Mouse (Mus musculus) hindbrain, embryonic 11.5 days (tissue): ENCODE results near the gene Fabp3. TPM values are rescaled to one million over a fixed set of nuclear protein-coding genes. Genes with fewer than 3 reads are reported as not detected.

Source experiments
- ATAC-seq: fragments of 200-750 bp; cut with Nextera tagmentation; 2 replicates; pipeline ENCODE4 v1.8.0; 2017; ENCODE audit warnings: mild to moderate bottlenecking, moderate TSS enrichment, moderate library complexity; ENCODE audit not compliant: low FRiP score
- DNase-seq: peaks from one replicate; pipeline ENCODE4 v3.0.0-alpha.2; 2015; ENCODE audit warnings: low spot score
- H3K27ac ChIP-seq: fragments of 300-500 bp; sonication (generic); 2 replicates; pipeline ENCODE4 v1.5.1; 2014; ENCODE audit warnings: mild to moderate bottlenecking, low read depth, low read length
- H3K27me3 ChIP-seq: fragments of 300-500 bp; sonication (generic); 2 replicates; pipeline ENCODE4 v1.6.1; 2014; ENCODE audit warnings: mild to moderate bottlenecking, low read length, moderate library complexity, mixed read lengths; ENCODE audit not compliant: control insufficient read depth, insufficient read depth
- H3K36me3 ChIP-seq: fragments of 300-500 bp; sonication (generic); 2 replicates; pipeline ENCODE4 v1.6.1; 2014; ENCODE audit warnings: mild to moderate bottlenecking, low read length, moderate library complexity, mixed read lengths; ENCODE audit not compliant: control insufficient read depth, insufficient read depth
- H3K4me1 ChIP-seq: fragments of 300-500 bp; sonication (generic); replicated peaks from 2 replicates; pipeline ENCODE4 v1.6.1; 2014; ENCODE audit warnings: low read length, mixed read lengths; ENCODE audit not compliant: control insufficient read depth, insufficient read depth
- H3K4me2 ChIP-seq: fragments of 300-500 bp; sonication (generic); replicated peaks from 2 replicates; pipeline ENCODE4 v1.6.1; 2014; ENCODE audit warnings: mild to moderate bottlenecking, low read depth, low read length
- H3K4me3 ChIP-seq: fragments of 300-500 bp; sonication (generic); 2 replicates; pipeline ENCODE4 v1.5.1; 2014; ENCODE audit warnings: low read depth, low read length
- H3K9ac ChIP-seq: fragments of 300-500 bp; sonication (generic); 2 replicates; pipeline ENCODE4 v1.6.1; 2014; ENCODE audit warnings: low read depth, low read length
- H3K9me3 ChIP-seq: fragments of 300-500 bp; sonication (generic); 2 replicates; pipeline ENCODE4 v1.6.1; 2016; ENCODE audit warnings: low read length; ENCODE audit not compliant: control insufficient read depth
- WGBS: fragments of 180-500 bp; shearing (Covaris S2); extraction: QIAGEN DNeasy Blood & Tissue Kit; methylation state at CpG from one replicate; pipeline ENCODE4 v1.1.7; 2014; 5-methylcytosine and 5-hydroxymethylcytosine counted together
- polyA plus RNA-seq: library from polyadenylated mRNA; unstranded; fragments of >200 nt; fragmentation: Nextera tagmentation; extraction: Ambion mirVana; gene quantifications from 2 replicates; pipeline ENCODE4 v1.2.1, GENCODE M21; 2014

Gene Fabp3
- polyA plus RNA-seq = 27.7 and 29.4 TPM in 2 replicates

DNA sequence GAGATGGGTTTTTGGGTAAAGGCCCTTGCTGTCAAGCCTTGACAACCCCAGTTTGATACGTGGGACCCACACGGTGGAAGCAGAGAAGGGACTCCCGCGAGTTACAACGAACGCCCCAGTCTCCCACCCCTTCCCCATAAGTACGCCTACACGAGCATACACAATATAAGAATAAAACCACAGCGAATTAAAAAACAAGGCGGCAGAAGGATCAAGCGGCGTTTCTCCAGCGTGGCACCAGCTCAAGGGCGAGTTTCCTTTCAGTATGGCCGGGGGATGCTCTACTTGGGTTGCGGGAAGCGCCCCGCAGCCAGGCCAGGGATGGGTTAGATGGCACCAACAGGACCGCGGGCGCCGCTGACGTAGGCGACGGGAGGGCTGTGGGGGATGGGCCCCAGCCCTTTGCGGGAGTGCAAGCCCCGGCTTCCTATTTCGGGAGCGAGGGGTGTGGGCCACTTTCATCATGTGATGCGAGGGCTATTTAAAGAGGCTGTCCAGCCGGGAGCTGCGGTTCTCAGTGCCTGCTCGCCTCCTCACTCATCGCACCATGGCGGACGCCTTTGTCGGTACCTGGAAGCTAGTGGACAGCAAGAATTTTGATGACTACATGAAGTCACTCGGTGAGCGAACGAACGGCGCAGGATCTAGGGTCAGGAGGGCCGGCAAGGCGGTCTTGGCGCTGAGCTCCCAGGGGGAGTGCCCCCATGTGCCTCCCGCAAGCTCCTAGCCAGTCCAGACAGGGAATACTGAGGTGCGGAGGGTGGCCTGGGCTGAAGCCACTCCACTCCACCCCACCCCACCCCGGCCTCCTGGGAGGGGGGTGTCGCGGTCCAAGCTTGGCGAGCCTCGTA lies at the start of gene Fabp3, which contains the start of gene Gm10570:
TSS of gene Fabp3 (plus strand) at position 365 of the 851 bp plus-strand sequence.
TSS of gene Gm10570 (minus strand) at position 444 of the 851 bp plus-strand sequence.
- peak within 1 kb of the TSS; percentile 38; the same call in 1 of the 2 replicates for H3K9ac ChIP-seq
- H3K4me3 ChIP-seq = peak within 1 kb of the TSS; percentile 45
- H3K4me2 ChIP-seq = peak within 1 kb of the TSS; percentile 88
- H3K27ac ChIP-seq = no peak within 1 kb of the TSS
- H3K4me1 ChIP-seq = peaks cover 2% of the 10 kb centered on the region; the same call in 1 of the 2 replicates
- WGBS = under 1% methylated on average over 52 of the region's 52 CpGs
- ATAC-seq = peak; percentile 74
- DNase-seq = peak; percentile 78
- no peaks in the 10 kb centered on the region for H3K36me3 ChIP-seq
- no peaks in the 10 kb centered on the region for H3K9me3 ChIP-seq
- peaks cover 37% of the 10 kb centered on the region for H3K27me3 ChIP-seq

DNA sequence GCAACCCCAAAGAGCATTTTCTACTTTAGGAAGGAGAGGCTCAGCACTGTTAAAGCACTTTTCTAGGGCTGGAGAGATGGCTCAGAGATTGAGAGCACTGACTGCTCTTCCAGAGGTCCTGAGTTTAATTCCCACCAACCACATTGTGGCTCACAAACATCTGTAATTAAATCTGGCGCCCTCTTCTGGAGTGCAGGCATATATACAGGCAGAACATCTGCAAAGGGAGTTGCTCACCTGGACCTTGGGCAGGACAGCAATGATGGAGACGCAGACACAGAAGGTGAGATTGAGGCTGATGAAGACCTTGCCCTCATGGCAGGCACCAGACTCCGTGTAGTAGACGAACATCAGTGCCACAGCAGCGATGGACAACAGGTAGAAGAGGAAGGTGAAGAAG lies 48.0 kb upstream of the Fabp3 start:
- 36% methylated on average over 5 of the region's 5 CpGs for WGBS
- Histone ChIP-seq H3K27ac (no peak overlapping the region), H3K9ac (no peak overlapping the region), H3K4me1 (peaks cover 4% of the 10 kb centered on the region; the same call in 1 of the 2 replicates), H3K4me3 (no peak overlapping the region), H3K9me3 (no peaks in the 10 kb centered on the region), H3K27me3 (no peaks in the 10 kb centered on the region), H3K36me3 (peaks cover 12% of the 10 kb centered on the region; the same call in 1 of the 2 replicates), H3K4me2 (no peak overlapping the region)
- no peak for ATAC-seq
- DNase-seq = no peak

DNA sequence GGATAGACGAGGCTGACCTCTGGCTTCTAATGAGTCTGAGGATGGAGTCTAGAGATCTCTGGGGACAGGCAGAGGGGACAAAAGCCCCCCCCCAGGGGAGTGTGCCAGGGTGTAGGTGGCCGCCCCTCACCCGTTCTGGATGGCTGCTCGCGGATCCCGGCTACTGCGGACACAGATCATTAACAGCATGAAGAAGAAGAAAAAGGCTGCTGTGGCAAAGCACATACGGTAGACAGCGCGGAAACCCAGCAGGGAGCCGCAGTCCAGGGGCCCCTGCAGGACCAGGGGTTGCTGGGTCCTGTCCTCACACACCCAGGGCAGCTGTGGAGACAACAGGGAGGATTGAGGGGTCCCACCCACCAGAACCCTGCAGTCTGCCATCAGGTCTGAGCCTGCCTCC lies 44.3 kb upstream of the Fabp3 start:
- no peak for DNase-seq

DNA sequence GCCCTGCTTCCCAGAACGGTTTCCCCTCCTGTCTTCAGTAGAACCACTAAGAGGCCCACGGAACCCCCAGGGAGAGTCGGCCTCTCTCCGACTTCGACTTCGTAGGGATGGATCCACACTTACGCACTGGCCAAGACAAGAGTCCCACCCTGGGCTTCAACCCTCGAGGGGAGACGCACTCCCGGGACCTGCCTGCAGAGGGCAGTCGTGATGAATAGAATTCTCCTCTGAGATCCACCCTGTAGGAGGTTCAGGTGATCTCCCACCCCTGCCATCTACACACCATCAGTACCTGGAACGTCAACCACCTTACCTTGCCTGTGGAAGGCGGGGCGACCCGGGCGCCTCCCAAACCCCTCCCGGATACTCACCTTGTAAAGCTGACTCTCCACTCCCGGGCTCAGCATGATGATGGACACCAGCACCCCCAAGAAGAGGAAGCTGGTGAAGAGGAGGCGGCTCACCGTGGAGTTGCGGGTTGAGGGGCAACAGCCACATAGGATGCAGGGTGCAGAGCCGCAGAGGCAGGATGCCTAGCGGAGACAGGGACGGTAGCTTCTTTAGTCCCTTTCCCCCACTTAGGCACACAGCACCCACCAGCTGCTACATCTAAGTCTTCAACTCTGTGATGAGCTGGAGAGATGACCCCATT lies 43.6 kb upstream of the Fabp3 start:
- no peaks in the 10 kb centered on the region for H3K9me3 ChIP-seq
- no peak overlapping the region for H3K4me2 ChIP-seq
- H3K27ac ChIP-seq = no peak overlapping the region
- peak; percentile 85 for DNase-seq
- WGBS = 22% methylated on average over 24 of the region's 24 CpGs
- H3K4me3 ChIP-seq = no peak overlapping the region
- H3K4me1 ChIP-seq = peaks cover 4% of the 10 kb centered on the region; the same call in 1 of the 2 replicates
- H3K27me3 ChIP-seq = no peaks in the 10 kb centered on the region
- no peak overlapping the region for H3K9ac ChIP-seq
- peak; percentile 45; the same call in 1 of the 2 replicates for ATAC-seq
- H3K36me3 ChIP-seq = peaks cover 8% of the 10 kb centered on the region; the same call in 1 of the 2 replicates

More for the DNA sequence above, 44.3 kb upstream of the Fabp3 start:
- no peaks in the 10 kb centered on the region for H3K27me3 ChIP-seq
- peaks cover 4% of the 10 kb centered on the region; the same call in 1 of the 2 replicates for H3K4me1 ChIP-seq
- H3K4me2 ChIP-seq = no peak overlapping the region; the same call in 1 of the 2 replicates
- no peak overlapping the region for H3K4me3 ChIP-seq
- 17% methylated on average over 11 of the region's 11 CpGs for WGBS
- no peak overlapping the region for H3K9ac ChIP-seq
- no peaks in the 10 kb centered on the region for H3K9me3 ChIP-seq
- ATAC-seq = peak; percentile 40; the same call in 1 of the 2 replicates
- H3K36me3 ChIP-seq = peaks cover 8% of the 10 kb centered on the region; the same call in 1 of the 2 replicates
- no peak overlapping the region for H3K27ac ChIP-seq

DNA sequence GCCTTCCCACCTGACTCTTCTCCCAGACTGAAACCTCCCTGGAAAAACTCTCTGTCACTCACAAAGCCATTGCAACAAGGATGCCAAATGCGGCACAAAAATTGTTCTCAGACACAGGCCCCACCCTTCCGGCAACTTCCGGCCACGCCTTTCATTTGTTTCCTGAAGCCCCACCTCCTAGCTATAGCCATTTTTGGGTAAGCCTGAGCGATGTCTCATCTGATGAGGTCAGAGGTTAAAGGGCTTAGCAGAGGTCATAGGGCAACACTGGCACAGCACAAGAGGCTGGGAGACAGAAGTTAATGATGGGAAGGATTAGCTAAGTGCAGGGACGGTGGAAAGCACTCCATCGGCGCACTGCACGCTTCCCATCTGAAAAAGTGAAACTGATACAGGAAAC lies 41.8 kb upstream of the Fabp3 start:
- H3K27ac ChIP-seq = no peak overlapping the region
- 68% methylated on average over 9 of the region's 9 CpGs for WGBS
- H3K9ac ChIP-seq = no peak overlapping the region
- no peak overlapping the region for H3K4me3 ChIP-seq
- no peak for ATAC-seq
- DNase-seq = no peak
- peaks cover 4% of the 10 kb centered on the region; the same call in 1 of the 2 replicates for H3K4me1 ChIP-seq
- H3K4me2 ChIP-seq = no peak overlapping the region
- H3K36me3 ChIP-seq = 0 out of 2 replicates have a peak, but pooled peaks cover 5% of the 10 kb centered on the region
- H3K27me3 ChIP-seq = no peaks in the 10 kb centered on the region
- H3K9me3 ChIP-seq = no peaks in the 10 kb centered on the region

DNA sequence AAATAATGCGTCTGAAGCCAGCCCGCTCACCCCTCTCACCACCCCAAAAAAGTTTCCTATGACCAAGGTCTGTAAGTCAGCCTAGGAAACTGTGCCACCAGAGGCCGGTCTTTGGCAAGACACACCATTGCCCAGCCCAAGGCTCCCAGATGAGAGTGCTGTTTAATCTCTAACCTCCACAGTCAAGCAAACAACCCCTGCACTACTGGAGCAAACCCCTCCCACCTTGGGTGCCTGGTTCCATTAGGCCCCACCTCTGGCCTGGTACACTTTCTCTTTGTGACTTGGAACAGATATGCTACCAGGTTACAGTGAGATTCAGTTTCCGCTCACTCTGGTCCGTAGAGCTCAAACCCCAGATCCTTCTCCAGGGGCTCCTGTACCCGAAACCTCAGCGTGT lies 41.3 kb upstream of the Fabp3 start:
- Histone ChIP-seq H3K9me3 (no peaks in the 10 kb centered on the region), H3K4me1 (peaks cover 4% of the 10 kb centered on the region; the same call in 1 of the 2 replicates), H3K27ac (no peak overlapping the region), H3K9ac (no peak overlapping the region), H3K36me3 (0 out of 2 replicates have a peak, but pooled peaks cover 3% of the 10 kb centered on the region), H3K27me3 (no peaks in the 10 kb centered on the region), H3K4me3 (no peak overlapping the region), H3K4me2 (no peak overlapping the region)
- no peak for DNase-seq
- 82% methylated on average over 7 of the region's 7 CpGs for WGBS
- ATAC-seq = no peak

DNA sequence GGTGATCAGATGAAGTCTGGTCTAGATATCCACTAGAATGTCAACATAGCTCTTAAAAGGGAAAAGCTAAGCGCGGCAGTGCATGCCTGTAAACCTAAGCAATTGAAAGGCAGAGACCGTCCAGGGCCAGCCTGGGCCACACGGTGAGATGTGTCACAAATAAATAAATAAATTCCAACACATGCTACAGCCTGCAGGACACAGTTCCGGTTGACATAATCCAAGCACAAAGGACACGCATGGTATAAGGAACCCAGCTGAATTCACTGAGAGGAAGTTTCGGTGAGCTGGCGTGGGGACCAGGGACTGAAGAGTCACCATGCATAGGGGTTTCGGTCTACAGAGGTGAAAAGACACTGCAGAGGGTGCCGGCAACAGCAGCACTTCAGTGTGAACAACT lies 39.7 kb upstream of the Fabp3 start:
- H3K27me3 ChIP-seq = no peaks in the 10 kb centered on the region
- H3K27ac ChIP-seq = no peak overlapping the region
- H3K4me2 ChIP-seq = no peak overlapping the region
- 88% methylated on average over 10 of the region's 10 CpGs for WGBS
- ATAC-seq = no peak
- DNase-seq = no peak
- H3K9me3 ChIP-seq = no peaks in the 10 kb centered on the region
- no peak overlapping the region for H3K4me3 ChIP-seq
- H3K9ac ChIP-seq = no peak overlapping the region
- H3K4me1 ChIP-seq = peaks cover 4% of the 10 kb centered on the region
- H3K36me3 ChIP-seq = no peaks in the 10 kb centered on the region

DNA sequence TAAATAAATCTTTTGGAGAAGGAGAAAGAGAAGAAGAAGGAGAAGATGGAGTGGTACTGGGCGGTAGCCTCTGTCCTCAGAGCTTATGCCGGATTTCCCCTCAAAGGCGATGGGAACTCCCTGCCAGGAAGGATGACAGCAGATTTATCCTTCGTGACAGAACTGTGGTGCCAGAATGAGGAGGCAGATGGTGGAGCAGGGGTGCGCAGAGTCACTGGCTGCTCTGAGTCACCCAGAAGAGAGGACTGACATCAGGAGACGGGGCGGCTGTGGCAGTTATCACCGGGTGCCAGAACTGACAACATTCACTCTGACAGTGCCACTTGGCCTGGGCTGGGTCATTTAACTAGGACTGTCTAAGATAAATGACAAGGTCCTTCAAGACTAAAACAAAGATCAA lies 38.3 kb upstream of the Fabp3 start:
- Histone ChIP-seq H3K27me3 (no peaks in the 10 kb centered on the region), H3K4me2 (no peak overlapping the region), H3K9me3 (no peaks in the 10 kb centered on the region), H3K36me3 (no peaks in the 10 kb centered on the region), H3K4me3 (no peak overlapping the region), H3K27ac (no peak overlapping the region), H3K4me1 (peaks cover 3% of the 10 kb centered on the region; the same call in 1 of the 2 replicates), H3K9ac (no peak overlapping the region)
- no peak for DNase-seq
- ATAC-seq = no peak
- WGBS = 88% methylated on average over 8 of the region's 8 CpGs
